Mouse (Mus musculus): Measurements from ENCODE around the gene Hoxa1.

- no peak for TF ChIP-seq POLR2A (IDR thresholded peaks at IDR 0.05; ENCODE audit: insufficient read depth, low read depth, low read length)
- TF ChIP-seq EP300 (IDR thresholded peaks at IDR 0.05; ENCODE audit: insufficient read depth, low read depth, low read length) = no peak
- TF ChIP-seq CTCF (IDR thresholded peaks at IDR 0.05) = no peak
These were observed 10.3 kb upstream of the Hoxa1 start for GRCm38 (mm10) chr6:52168191-52169055.

All from heart, adult 2 months (tissue).